Mouse (Mus musculus) heart, embryonic 15.5 days (tissue): ENCODE measurements at regions not wholly inside any gene's neighbourhood (a gene's known extent, or its start where the extent isn't known, plus 50 kb on each side); places are given as distances from the start of the nearest gene placed in this dataset.

Experiments
- ATAC-seq: fragments of 200-750 bp; cut with Nextera tagmentation; replicated peaks from 2 replicates; pipeline ENCODE4 v1.8.0; 2017; ENCODE audit warnings: low read depth, moderate TSS enrichment; ENCODE audit not compliant: insufficient number of reproducible peaks, insufficient read depth, low FRiP score
- H3K27ac ChIP-seq: fragments of 300-500 bp; sonication (generic); 2 replicates; pipeline ENCODE4 v1.5.1; 2015; ENCODE audit warnings: mild to moderate bottlenecking, inconsistent platforms
- H3K27me3 ChIP-seq: fragments of 300-500 bp; sonication (generic); 2 replicates; pipeline ENCODE4 v1.6.1; 2015; ENCODE audit warnings: inconsistent platforms
- H3K36me3 ChIP-seq: fragments of 300-500 bp; sonication (generic); 2 replicates; pipeline ENCODE4 v1.6.1; 2015; ENCODE audit warnings: mild to moderate bottlenecking, inconsistent platforms
- H3K4me1 ChIP-seq: fragments of 300-500 bp; sonication (generic); replicated peaks from 2 replicates; pipeline ENCODE4 v1.6.1; 2015; ENCODE audit warnings: inconsistent platforms
- H3K4me2 ChIP-seq: fragments of 300-500 bp; sonication (generic); 2 replicates; pipeline ENCODE4 v1.6.1; 2015; ENCODE audit warnings: inconsistent platforms, mild to moderate bottlenecking, moderate library complexity
- H3K4me3 ChIP-seq: fragments of 300-500 bp; sonication (generic); 2 replicates; pipeline ENCODE4 v1.5.1; 2015; ENCODE audit warnings: mild to moderate bottlenecking, inconsistent platforms
- H3K9ac ChIP-seq: fragments of 300-500 bp; sonication (generic); 2 replicates; pipeline ENCODE4 v1.6.1; 2015; ENCODE audit warnings: mild to moderate bottlenecking, inconsistent platforms
- H3K9me3 ChIP-seq: fragments of 300-500 bp; sonication (generic); replicated peaks from 2 replicates; pipeline ENCODE4 v1.6.1; 2016; ENCODE audit warnings: inconsistent platforms
- WGBS: fragments of 180-500 bp; shearing (Covaris S2); methylation state at CpG from one replicate; pipeline ENCODE4 v1.1.7; 2015; ENCODE audit warnings: mixed read lengths; 5-methylcytosine and 5-hydroxymethylcytosine counted together

- WGBS = 90% methylated on average over 8 of the region's 8 CpGs
- no peak overlapping the region for H3K4me2 ChIP-seq
- no peaks in the 10 kb centered on the region for H3K36me3 ChIP-seq
Observed at GRCm38 (mm10) chr3:84356690-84357014, 50.0 kb upstream of the Trim2 start.

More at GRCm38 (mm10) chr3:84356690-84357014, 50.0 kb upstream of the Trim2 start:
- Histone ChIP-seq H3K27ac (no peak overlapping the region), H3K9ac (no peak overlapping the region), H3K27me3 (0 out of 2 replicates have a peak, but pooled peaks cover 3% of the 10 kb centered on the region), H3K4me1 (no peaks in the 10 kb centered on the region), H3K9me3 (no peaks in the 10 kb centered on the region), H3K4me3 (no peak overlapping the region)
- ATAC-seq = no peak
